Mouse (Mus musculus): ENCODE data around the gene Farp1.
"Not testable (repeated sequence)": the region's sequence is repeated elsewhere in the genome, so short reads cannot be mapped to it uniquely, and the experiment has no call there.

Farp1 gene

DNA sequence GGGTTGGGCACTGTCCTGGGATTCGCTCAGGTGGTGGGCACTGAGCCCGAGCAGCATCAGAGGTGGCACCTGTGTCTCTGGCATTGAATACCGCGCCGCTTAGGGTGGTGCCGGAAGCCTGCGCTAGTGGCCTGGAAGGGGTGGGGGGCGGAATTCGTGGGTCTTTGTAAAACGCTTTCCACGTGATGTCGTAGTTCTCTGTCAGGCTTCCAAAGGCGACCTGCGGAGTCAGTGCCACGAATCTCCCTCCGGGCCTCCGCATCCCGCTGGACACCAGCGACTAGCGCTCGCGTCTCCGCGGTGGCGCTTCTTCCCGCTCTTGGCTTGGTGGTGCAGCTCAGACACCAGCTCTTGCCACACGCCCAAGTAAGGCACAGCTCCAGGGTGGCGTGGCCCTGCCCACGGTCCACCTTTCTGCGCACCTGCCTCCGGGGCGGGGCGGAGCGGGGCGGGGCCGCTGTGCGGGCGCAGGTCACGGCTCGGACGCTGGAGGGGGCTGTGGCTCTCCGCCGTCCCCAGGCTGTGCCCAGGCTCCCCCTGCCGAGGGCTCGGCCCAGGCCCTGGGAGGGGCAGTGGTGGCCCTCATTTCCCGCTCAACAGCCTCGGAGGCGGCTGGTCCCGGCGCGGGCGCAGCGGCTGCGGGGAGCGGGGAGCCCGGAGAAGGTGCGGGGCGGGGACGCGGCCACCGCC, at the start of gene Farp1:
Farp1 (plus strand) TSS at position 228 of the 690 bp plus-strand sequence.
- DNase-seq (ENCODE audit: low spot score) = no peak

- DNase-seq (ENCODE audit: low spot score) = no peak
These were observed 45.9 kb upstream of the Farp1 start for GRCm38 (mm10) chr14:120989126-120989525.

GRCm38 (mm10) chr14:120997686-120998085, 37.3 kb upstream of the Farp1 start:
- no peak for DNase-seq (ENCODE audit: low spot score)

GRCm38 (mm10) chr14:121000561-121001340, 34.2 kb upstream of the Farp1 start:
- DNase-seq (ENCODE audit: low spot score) = no peak

DNA sequence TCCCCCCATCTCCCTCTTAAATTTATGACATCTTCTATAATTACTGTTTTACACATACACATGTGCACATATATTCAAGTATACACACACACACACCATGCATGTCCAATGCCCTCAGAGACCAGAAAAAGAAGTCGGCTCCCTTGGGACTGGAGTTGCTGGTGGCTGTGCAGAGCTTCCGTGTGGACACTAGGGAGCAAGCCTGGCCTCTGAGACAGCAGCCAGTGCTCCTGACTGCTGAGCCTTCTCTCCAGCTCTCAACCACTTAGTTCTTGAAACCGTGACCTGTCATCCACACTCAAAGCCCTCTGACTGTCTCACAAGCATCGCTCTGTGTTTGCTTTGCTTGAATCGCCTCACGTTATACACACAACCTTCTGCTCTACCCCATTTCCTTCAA, 29.4 kb upstream of the Farp1 start:
- no peak for DNase-seq (ENCODE audit: low spot score)

GRCm38 (mm10) chr14:121006021-121006420, 29.0 kb upstream of the Farp1 start:
- DNase-seq (ENCODE audit: low spot score) = no peak

DNA sequence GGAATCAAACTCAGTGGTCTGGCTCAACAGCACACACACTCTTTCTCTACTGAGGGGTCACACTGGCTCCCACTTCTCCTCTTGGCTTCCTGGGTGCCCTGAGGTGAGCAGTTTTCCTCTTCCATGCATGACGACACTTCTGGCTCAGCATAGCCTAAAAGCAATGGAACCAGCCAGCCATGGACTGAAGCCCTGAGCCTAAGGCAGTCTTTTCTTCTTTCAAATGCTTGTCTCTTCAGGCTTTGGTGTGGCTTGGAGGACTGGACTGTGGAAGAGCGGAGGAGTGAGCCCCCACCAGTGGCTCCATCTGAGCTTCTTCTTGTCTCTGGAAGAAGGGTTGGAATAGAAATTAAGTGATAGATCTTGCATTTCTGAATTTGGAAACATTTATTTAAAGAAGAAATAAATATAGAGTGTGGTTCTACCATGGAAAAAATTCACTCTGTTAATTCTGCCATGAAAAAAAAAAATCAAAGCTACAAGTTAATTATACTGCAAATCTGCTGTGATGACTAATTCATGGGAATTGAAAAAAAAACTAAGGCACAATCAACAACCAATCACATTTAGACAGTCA, 19.8 kb upstream of the Farp1 start:
- no peak for DNase-seq (ENCODE audit: low spot score)

DNA sequence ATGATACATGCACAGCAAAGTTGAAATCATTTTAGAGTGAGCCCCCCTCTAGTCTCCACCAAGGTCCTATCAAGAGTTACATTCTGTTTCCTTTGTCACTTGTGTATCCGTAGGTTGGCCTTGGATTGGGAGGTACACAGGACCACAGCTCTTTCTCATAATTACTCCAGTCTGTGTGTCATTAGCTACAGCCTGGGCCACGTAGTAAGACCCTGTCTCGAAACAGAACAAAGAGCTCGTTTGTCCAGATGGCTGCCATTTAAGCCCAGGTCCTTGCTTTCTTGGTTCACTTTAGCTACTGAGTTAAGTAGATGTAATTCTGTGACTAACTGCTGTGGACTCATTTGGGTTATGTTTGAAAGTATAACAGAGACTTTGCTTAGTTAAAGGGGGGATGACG, 12.6 kb upstream of the Farp1 start:
- DNase-seq (ENCODE audit: low spot score) = no peak

GRCm38 (mm10) chr14:121025381-121025780, 9.6 kb upstream of the Farp1 start:
- no peak for DNase-seq (ENCODE audit: low spot score)

DNA sequence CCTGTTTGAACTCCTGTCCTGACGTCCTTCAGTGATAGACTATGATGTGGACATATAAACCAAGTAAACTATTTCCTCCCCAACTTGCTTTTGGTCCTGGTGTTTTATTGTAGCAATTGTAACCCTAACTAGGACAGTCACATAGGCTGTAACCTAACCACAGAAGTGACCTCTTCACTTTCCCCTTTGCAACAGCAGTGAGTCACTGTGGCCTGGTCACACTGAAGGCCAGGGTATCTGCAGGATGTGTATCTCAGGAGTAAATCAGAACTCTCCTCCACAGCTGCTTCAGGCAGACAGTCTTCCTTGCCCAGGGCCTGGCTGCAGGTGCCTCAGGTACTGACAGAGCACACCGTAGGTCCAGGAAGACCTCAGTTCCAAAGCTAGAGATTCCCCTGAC, 3.6 kb upstream of the Farp1 start:
- no peak for DNase-seq (ENCODE audit: low spot score)

DNA sequence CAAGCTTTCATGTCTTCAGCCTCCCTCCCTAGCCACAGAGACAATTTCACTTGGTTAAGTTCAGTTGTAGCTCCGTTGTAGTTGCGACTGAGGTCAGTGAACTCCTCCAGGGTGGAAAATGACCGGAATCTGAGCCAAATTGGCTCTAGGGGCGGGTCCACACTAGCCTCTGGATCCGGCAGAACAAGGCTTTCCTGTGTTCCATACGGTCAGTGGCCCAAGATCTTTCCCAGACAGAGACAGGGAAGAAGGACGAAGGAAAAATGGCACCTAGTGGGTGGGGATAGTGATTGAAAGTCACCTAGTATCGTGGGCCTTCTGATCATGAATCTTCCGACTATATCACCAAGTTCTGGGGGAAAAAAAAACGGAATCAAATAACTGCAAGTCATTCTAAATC, 475 bp upstream of the Farp1 start:
- no peak for DNase-seq (ENCODE audit: low spot score)

DNA sequence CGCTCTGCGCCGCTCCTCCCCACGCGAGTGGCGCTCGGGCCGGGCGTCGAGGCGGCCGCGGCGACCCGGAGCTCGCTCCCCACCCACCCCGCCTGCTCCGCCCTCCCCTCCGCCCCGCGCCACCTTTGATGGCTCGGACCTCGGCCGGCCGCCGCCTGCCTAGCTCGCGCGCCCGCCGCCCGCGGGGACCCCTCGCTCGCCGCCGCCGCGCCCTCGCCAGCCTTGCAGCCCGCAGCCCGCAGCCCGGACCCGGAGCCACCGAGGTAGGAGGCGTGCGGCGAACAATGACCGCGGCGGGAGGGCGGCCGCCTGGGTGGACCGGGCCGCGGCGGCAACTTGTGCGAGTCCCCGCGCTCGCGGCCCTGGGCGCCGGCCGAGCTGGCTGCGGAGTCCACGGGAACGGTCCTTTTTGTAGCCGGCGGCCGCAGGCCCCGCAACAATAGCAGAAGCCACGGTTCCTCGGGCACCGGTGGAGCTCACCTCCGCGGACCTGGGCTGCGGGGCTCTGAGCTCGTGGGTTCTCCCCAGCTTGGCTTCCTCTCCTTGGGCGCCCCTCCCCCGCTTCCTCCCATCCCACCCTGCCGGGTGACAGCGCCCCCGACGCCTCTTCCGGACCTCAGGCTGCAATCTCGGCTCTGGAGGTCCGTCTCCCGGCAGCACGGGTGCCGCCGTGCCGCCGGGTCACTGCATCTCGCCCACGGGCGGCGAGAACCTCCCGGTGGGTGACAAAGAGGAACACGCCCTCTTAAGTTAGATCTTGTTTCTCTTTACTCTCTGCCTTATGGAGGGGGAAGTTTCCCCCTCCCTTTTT, 868 bp downstream of the Farp1 start:
- no peak for DNase-seq (ENCODE audit: low spot score)

DNA sequence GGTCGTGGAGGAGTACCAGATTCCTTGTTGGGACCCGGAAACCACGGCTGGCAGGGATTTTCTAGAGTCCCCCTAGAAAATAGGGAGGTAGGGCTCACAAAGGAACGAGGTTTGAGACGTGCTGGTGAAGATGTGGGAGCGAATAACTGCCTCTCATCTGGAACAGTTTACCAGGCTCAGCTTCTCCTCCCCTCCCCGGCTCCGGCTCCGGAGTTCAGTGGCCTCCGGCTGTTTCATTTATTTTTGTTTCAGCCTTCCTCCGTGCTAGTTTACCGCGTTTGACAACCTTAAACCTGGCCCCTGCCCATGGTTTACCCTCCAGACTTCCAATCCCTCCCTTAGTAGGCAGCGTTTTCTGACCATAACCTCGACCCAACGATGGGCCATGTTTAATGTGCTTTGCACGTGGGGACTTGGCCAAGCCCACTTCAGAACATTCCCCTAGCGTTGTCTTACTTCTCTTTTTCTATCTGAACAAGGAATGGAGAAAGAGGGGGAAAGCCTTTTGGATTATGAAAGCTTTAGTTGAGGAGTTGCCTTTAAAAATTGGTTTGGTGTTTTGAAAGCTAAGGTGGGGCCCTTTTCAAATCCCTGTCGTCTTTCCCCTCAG, 1.7 kb downstream of the Farp1 start:
- no peak for DNase-seq (ENCODE audit: low spot score)

DNA sequence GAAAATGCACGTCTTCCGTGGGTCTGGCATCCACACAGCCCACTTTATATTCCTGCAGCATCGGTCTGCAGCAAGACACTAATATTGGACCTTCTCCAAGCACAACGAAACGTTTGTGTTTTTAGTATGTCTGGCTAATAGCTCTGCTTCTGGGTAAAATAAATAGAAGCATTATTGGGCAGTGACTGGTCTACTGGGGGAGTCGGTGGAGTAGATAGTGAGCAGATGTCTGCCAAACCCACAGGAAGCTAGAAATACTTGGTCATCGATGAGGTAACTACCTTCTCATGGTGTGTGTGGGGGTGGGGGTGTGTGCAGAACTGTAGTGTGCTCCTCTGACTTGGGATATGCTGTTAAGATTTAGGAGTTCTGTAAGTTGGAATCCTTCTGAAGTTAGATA, 2.3 kb downstream of the Farp1 start:
- no peak for DNase-seq (ENCODE audit: low spot score)

DNA sequence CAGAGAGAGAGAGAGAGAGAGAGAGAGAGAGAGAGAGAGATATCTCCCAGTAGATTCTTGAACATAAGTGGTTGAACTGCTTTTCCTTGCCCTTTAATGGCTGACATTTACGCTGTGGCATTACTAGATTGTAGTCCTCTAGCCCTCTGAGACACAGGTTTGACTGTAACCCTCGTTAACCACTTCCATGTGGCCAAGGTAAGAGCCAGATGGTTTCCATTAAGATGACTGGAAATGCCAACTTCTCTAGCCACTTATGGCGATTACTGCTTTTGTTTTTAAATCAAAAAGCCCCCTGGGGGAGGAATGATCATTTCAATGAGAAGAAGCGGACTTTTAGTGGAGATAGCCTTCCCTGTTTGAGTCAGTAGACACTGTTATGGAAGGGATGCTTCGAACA, 3.7 kb downstream of the Farp1 start:
- no peak for DNase-seq (ENCODE audit: low spot score)

GRCm38 (mm10) chr14:121044145-121044544, 9.1 kb downstream of the Farp1 start:
- DNase-seq (ENCODE audit: low spot score) = no peak

DNA sequence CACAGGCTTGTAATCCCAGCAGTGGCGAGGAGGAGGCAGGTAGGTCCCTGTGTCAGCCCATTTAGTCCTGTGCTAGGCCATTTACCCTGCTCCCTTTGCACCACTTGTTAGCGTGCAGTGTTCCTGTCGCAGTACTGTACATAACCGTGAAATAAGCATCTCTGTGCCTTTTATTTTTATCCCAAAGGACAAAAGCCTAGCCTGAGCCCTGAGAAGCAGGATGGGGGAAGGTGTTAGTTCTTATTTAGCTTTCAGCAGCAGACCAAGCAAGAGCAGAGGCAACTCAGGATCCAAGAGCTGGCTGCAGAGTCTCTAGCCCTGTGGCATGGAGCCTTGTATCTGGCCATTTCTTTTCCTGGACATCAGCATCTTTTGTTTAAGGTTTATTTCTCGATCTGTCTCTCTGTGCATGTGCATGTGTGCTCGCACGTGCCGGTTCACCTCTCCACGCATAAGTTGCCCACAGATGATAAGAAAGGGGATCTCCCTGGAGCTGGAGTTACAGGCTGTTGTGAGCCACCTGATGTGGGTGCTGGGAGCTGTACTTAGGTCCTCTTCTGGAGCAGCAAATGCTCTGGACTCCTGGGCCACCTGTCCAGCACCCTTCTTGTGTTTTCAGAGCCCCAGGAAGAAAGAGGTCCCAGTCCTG, 11.4 kb downstream of the Farp1 start:
- no peak for DNase-seq (ENCODE audit: low spot score)

DNA sequence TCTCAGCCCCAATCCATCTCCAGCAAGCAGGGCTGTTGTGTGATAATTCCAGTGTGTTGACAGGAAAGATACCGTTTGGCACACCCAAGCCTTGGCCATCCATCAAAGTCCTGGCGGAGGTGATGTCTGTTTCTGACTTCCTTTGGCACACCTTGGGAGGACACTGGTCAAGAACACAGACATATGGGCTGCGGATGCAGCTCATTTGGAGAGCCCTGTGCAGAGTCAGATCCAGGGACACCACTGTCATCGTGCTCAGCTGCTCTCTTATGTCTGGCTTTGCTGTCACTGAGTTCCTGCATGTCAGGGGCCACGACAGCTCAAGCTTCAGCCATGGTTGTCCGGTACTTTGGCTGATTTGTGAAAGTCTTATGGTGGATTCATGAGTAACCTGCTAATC, 12.8 kb downstream of the Farp1 start:
- DNase-seq (ENCODE audit: low spot score) = no peak

GRCm38 (mm10) chr14:121051002-121051401, 16.0 kb downstream of the Farp1 start:
- not testable (repeated sequence) for DNase-seq (ENCODE audit: low spot score)

- DNase-seq (ENCODE audit: low spot score) = no peak
These were observed 18.1 kb downstream of the Farp1 start for GRCm38 (mm10) chr14:121053020-121053518.

DNA sequence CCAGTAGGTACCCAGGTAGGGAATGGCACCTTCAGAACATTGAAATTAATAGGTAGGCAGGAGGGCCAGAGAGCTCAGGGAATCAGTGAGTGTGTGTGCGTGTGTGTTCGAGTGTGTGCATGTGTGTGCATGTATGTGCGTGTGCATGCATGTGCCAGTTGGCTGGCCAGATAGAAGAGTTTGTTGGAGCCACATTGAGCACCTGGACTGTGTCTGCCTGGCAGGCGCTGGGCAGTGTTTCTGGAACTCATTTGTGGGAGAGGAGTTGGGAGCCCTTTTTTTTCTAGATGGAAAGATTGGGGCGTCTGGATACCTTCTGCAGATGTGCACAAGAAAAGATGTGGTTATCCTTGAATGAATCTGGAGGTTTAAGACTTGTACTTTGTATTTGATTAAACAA, 19.1 kb downstream of the Farp1 start:
- DNase-seq (ENCODE audit: low spot score) = no peak

Data from spleen, adult 12 weeks (tissue).